Mouse (Mus musculus) layer of hippocampus, adult 9-10 months (tissue): ENCODE measurements at regions not wholly inside any gene's neighbourhood (a gene's known extent, or its start where the extent isn't known, plus 50 kb on each side); places are given as distances from the start of the nearest gene placed in this dataset.

Source experiments
- DNase-seq: peaks from one replicate; pipeline ENCODE4 v3.0.0; 2022; ENCODE audit warnings: low spot score

DNA sequence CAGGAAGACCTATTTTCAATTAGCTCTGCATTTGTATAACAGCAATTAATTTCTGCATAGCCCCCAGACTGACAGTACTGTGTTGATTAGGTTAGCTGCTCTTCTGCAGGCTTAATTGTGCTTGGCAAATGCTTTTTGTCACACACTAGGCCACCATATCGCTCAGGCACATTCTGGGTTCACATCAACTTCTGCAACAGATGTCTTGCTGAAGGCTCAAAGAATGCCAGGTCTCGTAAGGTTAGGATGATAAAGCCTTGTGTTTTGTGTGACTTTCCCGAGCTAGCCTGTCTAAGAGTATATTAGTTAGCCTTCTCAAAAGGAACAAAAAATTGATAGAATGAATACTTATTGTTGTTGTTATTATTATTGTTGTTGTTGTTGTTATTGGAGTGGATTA lies 348.1 kb upstream of the Hs6st1 start:
- no peak for DNase-seq

DNA sequence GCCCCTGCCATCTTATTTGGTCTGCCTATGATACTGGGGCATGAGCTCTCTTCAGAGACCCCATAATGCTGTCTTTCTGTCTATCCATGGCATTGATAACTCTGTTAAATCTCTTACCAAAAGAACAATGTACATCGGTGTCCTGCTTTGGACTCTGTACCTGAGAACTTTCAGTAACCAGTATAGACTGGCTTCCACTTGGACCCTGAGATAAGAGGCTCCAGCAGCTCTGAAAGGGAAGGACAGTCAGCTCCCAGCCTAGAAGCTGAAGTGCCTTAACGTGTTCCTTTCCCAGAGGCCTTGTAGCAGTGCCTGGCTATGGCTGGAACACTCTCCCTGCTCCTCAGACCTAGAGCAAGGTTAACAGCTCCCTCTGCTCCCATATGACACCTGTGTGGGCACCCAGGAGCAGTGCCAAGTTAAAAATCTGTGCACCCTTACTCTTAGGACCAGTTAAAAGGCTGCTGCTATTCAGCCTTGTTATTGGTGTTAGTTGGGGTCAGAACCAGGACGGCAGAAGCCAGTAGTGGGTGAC lies 343.8 kb upstream of the Hs6st1 start:
- DNase-seq: no peak

DNA sequence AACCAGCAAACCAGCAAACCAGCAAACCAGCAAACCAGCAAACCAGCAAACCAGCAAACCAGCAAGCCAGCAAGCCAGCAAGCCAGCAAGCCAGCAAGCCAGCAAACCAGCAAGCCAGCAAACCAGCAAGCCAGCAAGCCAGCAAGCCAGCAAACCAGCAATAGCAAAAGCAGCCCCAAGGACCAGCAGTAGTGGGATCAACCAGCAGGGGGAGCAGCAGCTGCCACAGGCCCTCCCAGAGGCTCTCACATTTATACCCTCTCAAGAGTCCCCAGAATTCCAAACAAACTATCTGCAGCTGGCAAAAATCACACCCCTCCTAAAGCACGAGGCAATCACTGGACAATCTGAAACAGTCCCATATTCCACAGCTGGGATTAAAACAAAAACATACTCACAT lies 341.6 kb upstream of the Hs6st1 start:
- DNase-seq: peak; percentile 48

DNA sequence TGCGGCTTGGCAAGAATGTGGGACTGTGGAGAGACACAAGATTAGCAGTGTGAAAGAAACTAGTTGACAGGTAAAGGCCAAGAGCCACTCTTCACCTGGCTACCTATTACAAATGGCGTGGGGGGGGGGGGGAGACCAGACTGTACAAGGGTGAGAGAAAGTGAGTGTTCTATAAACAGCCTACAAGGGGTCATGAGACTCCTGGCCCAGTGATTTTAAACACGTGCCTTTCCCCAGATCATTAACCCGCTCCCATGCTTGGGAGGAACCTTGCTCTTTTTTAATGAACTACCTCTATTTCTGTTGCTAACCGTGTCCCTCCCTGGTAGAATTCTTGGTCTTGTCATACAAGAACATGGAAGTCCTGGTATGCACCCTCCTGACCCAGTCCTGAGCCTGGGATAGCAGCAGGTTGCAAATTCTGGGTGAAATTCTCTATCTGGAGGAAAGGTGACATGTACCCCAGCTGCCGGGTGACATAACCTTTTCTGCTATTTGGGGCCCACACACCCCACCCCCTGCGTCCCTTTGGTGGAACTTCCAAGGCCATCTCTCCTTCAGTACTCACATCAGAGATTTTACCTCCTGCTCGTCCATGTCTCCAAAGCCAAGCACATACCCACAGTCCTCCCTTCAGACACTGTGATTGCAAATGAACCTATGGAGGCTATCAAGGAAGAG lies 340.8 kb upstream of the Hs6st1 start:
- DNase-seq: no peak

DNA sequence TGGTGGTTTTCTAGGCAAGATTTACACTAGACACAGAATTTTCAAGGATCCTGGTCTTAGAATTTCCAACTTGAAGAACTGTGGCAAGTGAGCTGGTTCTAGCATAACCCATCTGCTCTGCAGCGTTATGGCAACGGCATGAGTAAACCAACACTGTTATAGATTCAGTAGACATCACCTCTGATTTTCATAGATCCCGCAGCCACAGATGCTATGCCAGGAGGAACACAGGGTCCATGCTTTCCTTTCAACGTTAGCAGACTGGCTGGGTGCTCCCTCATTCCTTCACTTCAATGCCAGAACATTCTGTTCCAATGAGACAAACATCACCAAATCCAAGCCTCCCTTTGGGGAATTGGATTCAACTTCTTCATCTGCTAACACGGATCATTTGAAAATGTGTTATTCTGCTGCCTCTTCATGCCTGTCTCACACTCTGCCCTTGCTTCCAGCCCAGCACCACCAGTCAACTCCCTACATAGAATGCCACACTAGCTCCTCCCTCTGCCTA lies 338.4 kb upstream of the Hs6st1 start:
- DNase-seq: no peak

DNA sequence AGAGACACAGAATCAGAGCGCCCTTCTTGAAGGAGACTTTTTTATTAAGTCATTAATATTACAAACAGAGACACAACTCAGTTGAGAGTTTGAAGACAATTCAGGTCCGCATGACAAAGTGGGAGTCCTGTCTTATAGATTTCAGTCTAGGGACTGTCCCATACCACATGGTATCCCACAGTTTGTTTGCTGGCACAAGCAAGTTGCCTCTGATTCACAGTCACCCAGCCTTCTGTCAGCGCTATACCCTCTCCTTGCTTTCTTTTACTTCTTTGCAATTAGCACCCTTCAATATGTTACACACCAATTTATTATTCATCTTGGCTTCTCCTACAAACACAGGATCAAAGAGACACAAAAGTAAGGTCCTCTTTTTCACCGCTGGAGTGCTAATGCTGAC lies 337.9 kb upstream of the Hs6st1 start:
- DNase-seq: no peak

DNA sequence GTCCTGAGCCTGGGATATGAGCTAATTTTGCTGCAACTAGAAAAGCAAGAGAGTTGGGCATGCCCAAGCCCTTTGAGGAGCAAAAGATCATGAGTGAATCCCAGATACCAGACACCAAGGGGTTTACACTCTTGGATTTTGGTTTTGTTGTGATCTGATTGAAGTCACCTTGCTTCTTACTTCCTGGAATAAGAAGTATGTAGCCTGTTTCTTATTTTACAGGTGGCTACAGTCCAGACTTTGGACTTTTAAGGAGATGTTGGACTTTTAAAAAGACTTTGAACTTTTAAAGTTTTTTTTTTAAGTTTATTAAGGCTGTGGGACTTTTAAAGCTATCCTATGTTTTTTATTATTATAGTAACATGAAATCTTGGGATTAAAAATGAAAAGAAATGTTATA lies 332.0 kb upstream of the Hs6st1 start:
- no peak for DNase-seq

DNA sequence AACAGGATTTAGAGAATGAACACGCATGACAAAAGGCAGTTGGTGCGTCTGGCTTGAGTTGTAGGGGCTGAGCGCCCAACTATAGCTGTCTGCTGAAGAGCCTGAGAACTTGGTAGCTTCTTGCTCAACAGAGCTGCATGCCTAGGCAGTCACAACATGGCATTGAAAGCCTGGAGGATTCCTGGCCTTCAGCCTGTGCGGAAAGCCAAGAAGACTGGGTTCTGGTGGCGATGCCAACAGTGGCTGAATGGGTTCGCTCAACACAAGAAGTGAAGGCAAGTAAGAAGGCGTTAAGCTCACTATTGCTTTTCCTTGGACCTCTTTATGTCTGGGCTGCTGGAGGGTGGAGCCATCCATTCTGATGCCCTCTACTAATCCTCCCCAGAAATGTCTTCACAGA lies 318.6 kb upstream of the Hs6st1 start:
- no peak for DNase-seq

DNA sequence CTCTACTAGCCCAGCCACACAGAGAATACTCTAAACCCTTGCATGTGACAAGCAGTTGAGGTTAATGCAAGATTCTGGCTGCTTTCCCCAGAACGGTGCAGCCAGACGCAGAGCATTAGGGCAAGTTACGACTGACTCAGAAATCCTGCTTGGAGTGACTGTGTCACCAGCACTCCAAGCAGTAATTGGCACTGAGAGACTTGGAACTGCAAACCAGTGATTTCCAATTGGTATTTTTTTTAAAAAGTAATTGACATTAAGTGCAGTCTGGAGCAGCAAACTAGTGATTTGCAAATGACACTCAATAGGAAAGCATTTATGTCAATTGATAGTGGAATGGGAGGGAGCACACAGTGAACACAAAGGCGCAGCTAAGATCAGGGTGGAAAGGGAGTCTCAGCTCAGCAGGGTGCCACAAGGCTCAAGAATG lies 318.1 kb upstream of the Hs6st1 start:
- DNase-seq: no peak

DNA sequence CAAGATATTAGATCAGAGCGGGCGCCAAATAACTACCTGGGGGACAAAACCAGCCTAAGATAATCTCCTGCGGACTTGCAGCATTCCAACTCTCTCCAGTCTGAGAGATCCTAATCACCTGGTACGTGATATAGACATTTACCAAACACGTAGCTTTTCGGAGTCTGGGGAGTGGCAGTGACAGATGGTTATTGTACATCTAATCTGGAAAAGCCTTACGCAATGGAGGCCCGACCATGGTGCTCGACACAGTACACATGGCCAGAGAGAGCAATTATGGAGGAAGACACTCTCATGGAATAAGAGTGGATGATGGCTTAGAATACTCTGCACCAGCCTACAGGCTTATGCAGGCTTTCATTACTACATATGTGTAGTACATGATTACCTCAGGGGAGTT lies 315.6 kb upstream of the Hs6st1 start:
- no peak for DNase-seq

DNA sequence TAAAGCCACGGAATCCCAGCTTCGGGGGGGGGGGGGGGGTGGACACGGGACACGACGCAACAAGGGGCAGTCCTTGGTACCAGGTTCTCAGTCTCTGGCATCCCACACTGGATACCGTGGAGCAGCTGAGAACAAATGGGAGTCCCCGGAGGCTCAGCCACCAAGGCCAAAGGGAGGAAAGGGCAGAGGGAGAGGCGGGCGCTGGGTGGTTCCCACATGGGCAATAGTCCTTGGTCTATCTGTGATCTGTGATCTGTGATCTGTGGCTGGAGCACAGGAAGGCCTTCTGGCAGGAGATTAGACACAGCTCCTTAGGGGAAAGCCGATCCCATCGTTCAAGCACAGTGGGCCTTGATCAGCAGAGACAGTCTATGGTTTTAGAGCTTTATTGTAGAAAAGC lies 314.0 kb upstream of the Hs6st1 start:
- DNase-seq: no peak

DNA sequence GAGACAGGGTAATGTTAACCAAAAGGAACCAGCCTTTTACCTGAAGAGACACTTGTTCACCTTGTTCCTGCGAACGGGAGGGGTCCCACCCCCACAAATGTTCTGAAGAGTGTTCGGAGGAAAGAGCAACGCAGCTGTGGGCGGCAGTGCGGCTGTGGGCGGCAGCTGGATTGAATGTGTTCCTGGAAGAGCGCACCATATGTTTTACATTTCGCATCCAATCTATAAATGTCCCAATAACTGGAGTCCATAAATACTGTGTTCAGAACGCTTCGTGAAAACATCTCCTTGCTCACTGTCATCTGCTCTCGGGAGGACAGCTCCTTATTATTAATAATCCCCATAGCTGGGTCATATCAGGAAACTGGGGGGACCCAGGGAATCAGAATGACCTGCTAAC lies 309.2 kb upstream of the Hs6st1 start:
- DNase-seq: peak; percentile 38

DNA sequence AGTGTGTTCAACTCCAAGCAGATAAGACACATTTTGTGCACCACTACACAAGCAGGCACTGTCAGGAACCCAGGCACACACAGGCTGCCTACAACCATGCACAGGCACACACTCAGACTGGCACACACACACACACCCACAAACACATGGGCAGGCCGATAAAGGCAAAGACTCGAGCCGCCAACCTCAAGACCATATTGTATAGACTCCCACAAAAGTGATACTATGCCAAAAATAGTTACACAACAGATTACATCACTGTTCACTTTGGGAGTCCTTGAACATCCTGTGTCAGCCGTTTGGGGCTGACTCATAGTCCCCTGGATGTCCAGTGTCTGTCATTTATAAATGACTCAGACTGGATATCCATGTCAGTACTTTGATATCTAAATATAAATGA lies 308.6 kb upstream of the Hs6st1 start:
- peak; percentile 50 for DNase-seq

DNA sequence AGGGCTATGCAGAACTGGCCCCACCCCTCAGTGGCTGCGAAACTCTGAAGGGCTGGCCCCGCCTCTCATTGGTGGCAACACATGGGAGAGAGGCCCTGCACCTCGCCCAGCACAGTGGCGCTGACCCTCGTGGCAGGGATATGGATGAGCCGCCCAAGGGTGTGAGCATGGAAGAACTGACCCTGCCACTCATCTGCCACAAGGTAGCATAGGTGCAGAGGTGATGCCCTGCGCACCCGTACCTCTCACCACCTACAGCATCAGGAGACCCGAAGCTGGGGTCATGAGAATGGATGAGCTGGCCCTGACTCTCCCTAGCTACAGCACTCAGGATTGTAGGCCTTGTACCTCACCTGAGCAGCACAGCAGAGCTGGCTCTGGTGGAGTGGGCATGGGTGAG lies 305.1 kb upstream of the Hs6st1 start:
- no peak for DNase-seq

DNA sequence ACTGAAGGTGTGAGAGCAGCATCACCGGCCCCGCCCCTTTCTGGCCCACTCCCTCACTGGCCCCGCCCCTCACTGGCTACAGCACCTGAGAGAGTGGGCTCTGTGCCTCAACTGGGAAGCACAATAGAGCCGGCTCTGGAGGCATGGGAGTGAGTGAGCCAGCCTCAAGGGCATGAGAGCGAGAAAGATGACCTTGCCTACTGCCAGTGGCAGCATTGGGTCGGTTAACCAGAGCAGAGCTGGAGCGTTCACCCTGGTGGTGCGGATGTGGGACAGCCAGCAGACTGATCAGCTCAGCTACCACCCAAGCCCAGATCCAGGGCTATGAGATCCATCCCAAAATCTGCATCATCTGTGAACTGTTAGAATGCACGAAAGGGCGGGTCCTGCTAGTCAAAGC lies 304.7 kb upstream of the Hs6st1 start:
- no peak for DNase-seq

DNA sequence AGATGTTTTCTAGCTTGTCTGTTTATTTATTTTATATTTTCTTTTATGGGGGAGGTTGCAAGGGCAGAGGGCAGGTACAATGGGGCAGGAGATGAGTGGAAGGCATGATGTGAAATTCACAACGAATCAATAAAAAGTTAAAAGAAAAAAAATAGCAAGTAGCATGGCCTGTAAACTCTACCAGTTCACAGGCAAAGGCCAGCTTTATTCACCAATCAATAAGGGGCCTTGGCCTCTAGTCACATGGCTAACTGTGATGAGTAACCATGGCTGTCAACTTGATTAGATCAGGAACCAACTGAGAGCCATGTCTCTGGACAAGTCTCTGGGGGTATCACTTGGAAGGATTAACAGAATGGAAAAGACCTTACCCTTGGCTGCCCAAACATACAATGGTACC lies 304.1 kb upstream of the Hs6st1 start:
- no peak for DNase-seq

DNA sequence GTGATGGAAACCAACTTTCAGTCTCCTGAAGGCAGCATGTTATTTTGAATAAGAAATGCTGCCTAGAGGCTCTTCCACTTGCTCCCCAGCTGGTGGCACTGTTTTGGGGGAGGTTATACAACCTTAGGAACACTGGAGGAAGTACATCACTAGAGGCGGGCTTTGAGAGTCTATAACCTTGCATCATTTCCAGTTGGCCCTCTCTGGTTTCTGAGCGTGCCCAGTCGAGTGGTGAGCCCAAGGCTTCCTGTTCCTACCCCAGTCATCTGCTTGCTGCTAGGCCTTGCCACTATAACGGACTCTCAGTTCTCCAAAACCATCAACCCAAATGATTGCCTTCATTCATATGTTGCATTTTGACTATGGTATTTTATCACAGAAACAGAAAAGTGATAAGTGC lies 302.5 kb upstream of the Hs6st1 start:
- DNase-seq: no peak

DNA sequence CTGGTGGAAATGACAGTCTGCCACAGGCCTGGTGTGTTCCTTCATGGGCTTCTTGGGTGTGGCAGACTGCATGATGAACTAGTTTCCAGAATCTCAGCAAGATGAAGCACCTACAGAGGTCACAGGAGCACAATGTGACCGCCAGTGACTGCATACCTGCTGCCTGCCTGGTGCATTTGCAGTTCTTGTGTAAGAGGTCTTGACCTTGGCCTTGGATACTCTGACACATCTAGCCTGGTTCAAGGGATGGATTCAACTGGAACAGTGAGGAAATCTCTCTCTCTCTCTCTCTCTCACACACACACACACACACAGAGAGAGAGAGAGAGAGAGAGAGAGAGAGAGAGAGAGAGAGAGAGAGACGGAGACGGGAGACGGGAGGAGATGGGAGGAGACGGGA lies 301.9 kb upstream of the Hs6st1 start:
- no peak for DNase-seq

DNA sequence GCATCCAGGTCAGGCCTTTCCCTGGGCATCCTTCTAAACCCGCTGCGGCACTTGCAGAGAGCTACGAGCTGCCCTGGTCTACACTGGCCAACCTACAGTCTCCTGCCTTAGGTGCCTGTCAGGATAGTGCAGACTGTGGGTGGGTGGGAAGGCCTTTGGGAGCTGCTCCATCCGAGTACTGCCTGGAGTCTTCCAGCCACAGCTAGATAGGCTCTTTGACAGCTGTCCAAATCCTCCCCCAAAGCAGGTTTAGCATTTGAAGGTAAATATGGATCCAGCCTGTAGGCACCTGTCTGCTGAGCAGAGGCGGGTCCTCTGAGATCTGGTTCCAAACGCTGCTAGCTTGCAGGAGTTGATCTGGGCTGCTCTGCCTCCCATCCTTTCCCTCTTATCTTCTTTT lies 295.6 kb upstream of the Hs6st1 start:
- peak; percentile 15 for DNase-seq

DNA sequence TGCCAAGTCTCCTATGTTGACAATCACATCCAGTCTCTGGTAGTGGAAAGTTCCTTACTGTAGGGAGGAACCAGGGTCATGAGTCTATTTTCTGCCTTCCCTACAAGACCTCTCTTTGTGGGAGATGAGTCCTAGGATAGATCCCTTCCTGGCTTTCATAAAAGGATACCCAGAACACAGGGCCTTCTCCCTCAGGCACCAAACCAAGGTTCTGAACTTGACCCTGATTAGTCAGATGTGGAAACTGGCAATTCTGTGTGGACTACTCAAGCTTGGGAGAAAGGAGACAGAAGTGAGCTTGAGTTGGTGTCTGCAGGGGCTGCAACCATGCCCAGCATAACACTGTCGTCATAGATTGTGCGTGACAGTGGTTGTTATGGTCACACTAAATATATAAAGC lies 293.6 kb upstream of the Hs6st1 start:
- DNase-seq: no peak

DNA sequence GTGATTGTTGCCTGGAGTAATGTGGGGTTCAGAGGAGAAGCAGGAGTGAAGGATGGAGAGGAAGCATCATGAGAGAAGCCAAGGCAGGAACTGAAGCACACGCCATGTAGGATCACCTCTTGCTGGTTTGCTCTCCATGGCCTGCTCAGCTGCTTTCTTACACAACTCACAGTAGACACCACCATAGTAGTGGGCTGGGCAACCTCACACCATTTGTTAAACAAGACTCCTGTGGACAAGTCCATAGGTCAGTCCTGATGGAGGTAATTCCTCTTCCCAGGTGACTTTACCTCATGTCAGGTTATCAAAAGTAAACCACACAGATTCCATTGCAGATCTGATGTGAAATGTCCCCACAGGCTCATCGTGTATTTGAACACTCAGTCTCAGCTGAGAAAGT lies 285.5 kb upstream of the Hs6st1 start:
- no peak for DNase-seq

DNA sequence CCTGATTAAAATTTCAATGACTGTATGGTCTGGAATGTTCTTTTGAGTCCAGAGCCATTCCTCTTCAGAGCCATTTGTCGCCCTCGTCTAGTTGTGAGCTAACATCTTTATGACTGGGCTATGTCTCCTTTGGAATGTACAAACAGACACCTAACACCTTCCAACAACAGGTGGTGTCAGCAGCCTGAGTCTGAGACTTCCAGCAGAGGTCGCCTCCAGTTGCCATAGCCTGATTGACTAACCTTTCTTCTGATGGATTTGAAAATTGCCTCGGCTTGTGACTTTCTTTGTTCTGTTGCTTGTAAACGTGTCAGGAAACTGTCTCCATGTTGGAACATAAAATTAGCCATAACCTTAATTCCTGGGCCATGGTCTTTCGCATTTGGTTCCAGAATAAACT lies 284.8 kb upstream of the Hs6st1 start:
- no peak for DNase-seq

DNA sequence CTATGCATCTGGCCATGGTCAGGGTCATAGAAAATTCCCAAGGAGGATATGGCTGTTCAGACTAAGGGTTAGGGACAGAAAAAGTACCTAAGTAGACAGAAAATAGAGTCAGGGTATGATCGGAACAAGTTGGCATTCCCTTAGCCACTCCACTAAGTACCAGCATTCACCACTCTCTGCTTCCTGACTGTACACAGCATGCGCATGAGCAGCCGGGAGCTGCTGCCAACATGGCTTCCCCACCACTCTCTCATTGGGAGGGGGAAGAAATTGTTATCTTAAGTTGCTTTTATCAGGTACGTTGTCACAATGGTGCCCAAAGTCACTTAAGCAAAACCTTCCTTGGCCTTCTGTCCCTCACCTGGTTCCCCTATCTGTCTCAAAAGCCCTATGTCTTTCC lies 282.0 kb upstream of the Hs6st1 start:
- no peak for DNase-seq

DNA sequence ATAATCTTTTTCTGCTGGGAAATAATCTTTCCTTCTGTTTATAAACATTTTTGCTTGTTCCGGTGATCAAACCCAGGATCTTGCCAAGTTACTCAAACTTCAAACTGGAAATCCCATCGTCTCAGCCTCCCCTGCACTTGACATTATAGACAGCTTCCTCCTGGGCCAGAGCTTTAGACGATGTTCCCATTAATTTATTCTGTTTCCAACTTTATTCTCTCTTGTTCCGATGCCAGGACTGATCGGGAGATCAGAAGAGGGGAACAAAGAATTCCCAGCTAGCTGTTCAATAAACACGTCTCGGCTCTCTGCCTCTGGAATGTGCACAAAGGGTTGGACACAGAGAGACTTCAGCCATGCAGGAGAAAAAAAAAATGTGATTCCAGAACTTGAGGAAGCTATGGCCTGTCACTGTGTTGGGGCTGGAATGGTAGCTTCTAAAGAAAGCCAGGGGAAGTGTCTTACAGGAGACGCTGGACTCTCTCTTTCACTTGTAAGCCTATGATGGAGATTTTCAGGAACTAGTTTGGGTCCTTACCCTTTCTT lies 281.5 kb upstream of the Hs6st1 start:
- no peak for DNase-seq
